ENCODE assay signal across 9 mouse cellular contexts in genomic region chr15:96170986-96171769, GRCm38 (mm10).
A peak's percentile ranks its signal among the peaks of the same experiment; 100 is the strongest.
DNase-seq lines count a peak whose midpoint lies in the region; ATAC-seq and TF ChIP-seq lines count a peak whose summit lies in the region.
"Had no signal": no experiment of that assay in that cellular context is flagged by ENCODE, and none has a peak within 500 bp of the region (broad histone marks: within the 10 kb centered on the region; RNA-seq: fewer than 3 reads in every experiment).

No protein-coding gene starts in this region.

- no peak for ATAC-seq in heart, embryonic 16.5 days (replicated peaks; ENCODE audit: extremely low read depth, insufficient read depth, low FRiP score)
- ATAC-seq in hindbrain, embryonic 12.5 days (ENCODE audit: low FRiP score): no peak
- peak; percentile 72; the same call in 1 of the 2 replicates for ATAC-seq in midbrain, postnatal 0 days (ENCODE audit: low FRiP score)

- TF ChIP-seq CTCF in midbrain, postnatal 0 days (IDR thresholded peaks at IDR 0.05): no peak

- peak overlapping the region; percentile 28 for H3K4me3 ChIP-seq in heart, embryonic 16.5 days (ENCODE audit: low read length)
- peak overlapping the region; percentile 19 for H3K4me3 ChIP-seq in hindbrain, embryonic 12.5 days
- H3K4me3 ChIP-seq in limb, embryonic 10.5 days: peak overlapping the region; percentile 43
- H3K4me3 ChIP-seq in midbrain, postnatal 0 days (ENCODE audit: low read depth, low read length): peak overlapping the region; percentile 33

- H3K27ac ChIP-seq in heart, embryonic 16.5 days (ENCODE audit: low read length): no peak overlapping the region
- H3K27ac ChIP-seq in hindbrain, embryonic 12.5 days: no peak overlapping the region
- no peak overlapping the region for H3K27ac ChIP-seq in limb, embryonic 10.5 days
- no peak overlapping the region for H3K27ac ChIP-seq in midbrain, postnatal 0 days (ENCODE audit: low read depth, low read length)

- peaks cover 2% of the 10 kb centered on the region; the same call in 1 of the 2 replicates for H3K4me1 ChIP-seq in heart, embryonic 16.5 days (ENCODE audit: control insufficient read depth, insufficient read depth, low read length)
- peaks cover 17% of the 10 kb centered on the region for H3K4me1 ChIP-seq in hindbrain, embryonic 12.5 days
- peaks cover 13% of the 10 kb centered on the region for H3K4me1 ChIP-seq in limb, embryonic 10.5 days
- 0 out of 2 replicates have a peak, but pooled peaks cover 3% of the 10 kb centered on the region for H3K4me1 ChIP-seq in midbrain, postnatal 0 days (ENCODE audit: insufficient read depth, low read length)

- H3K4me2 ChIP-seq in heart, embryonic 16.5 days (ENCODE audit: low read depth, low read length): peak overlapping the region; percentile 55
- peak overlapping the region; percentile 47 for H3K4me2 ChIP-seq in hindbrain, embryonic 12.5 days (replicated peaks)
- H3K4me2 ChIP-seq in midbrain, postnatal 0 days (ENCODE audit: low read depth, low read length, poor library complexity, severe bottlenecking): peak overlapping the region; percentile 53

- H3K36me3 ChIP-seq in heart, embryonic 16.5 days (ENCODE audit: control insufficient read depth, insufficient read depth): no peaks in the 10 kb centered on the region
- no peaks in the 10 kb centered on the region for H3K36me3 ChIP-seq in hindbrain, embryonic 12.5 days
- H3K36me3 ChIP-seq in limb, embryonic 10.5 days: no peaks in the 10 kb centered on the region
- no peaks in the 10 kb centered on the region for H3K36me3 ChIP-seq in midbrain, postnatal 0 days (ENCODE audit: insufficient read depth, low read length)
- H3K36me3 ChIP-seq: G1E had no signal

- H3K27me3 ChIP-seq in heart, embryonic 16.5 days (ENCODE audit: control insufficient read depth, insufficient read depth, low read length): no peaks in the 10 kb centered on the region
- peaks cover 9% of the 10 kb centered on the region; the same call in 1 of the 2 replicates for H3K27me3 ChIP-seq in hindbrain, embryonic 12.5 days
- H3K27me3 ChIP-seq in limb, embryonic 10.5 days (ENCODE audit: low read depth, poor library complexity, severe bottlenecking): peaks cover 25% of the 10 kb centered on the region
- no peaks in the 10 kb centered on the region for H3K27me3 ChIP-seq in midbrain, postnatal 0 days (ENCODE audit: insufficient read depth, low read length)

- H3K9me3 ChIP-seq in heart, embryonic 16.5 days (replicated peaks; ENCODE audit: control insufficient read depth, low read length): no peaks in the 10 kb centered on the region
- no peaks in the 10 kb centered on the region for H3K9me3 ChIP-seq in hindbrain, embryonic 12.5 days (replicated peaks)
- H3K9me3 ChIP-seq in limb, embryonic 10.5 days (replicated peaks): no peaks in the 10 kb centered on the region
- H3K9me3 ChIP-seq in midbrain, postnatal 0 days (ENCODE audit: low read length): no peaks in the 10 kb centered on the region

- no peak overlapping the region for H3K9ac ChIP-seq in heart, embryonic 16.5 days (ENCODE audit: low read length)
- no peak overlapping the region for H3K9ac ChIP-seq in hindbrain, embryonic 12.5 days
- peak overlapping the region; percentile 44 for H3K9ac ChIP-seq in midbrain, postnatal 0 days (replicated peaks; ENCODE audit: low read length, poor library complexity, severe bottlenecking)

- WGBS in heart, embryonic 16.5 days: 17% methylated on average over 22 of the region's 22 CpGs
- WGBS in hindbrain, embryonic 12.5 days: 15% methylated on average over 22 of the region's 22 CpGs
- 12% methylated on average over 22 of the region's 22 CpGs for WGBS in limb, embryonic 10.5 days
- WGBS in midbrain, postnatal 0 days: 15% methylated on average over 22 of the region's 22 CpGs

- no peak for DNase-seq in heart, postnatal 4 days
- DNase-seq in cerebellum, adult 9-10 months: peak; percentile 78
- DNase-seq in limb, embryonic 10.5 days (ENCODE audit: low spot score): no peak
- peak; percentile 91 for DNase-seq in midbrain, postnatal 0 days (ENCODE audit: low spot score)
- DNase-seq in adrenal gland, adult 2 months: no peak
- DNase-seq in thymus, postnatal 4 days: no peak

Comparison
In these comparisons a context has a peak if more than half of its experiments do, and no peak if none do; other contexts are left out.
1. DNase-seq: peak in cerebellum, adult 9-10 months (single experiment) and midbrain, postnatal 0 days (single experiment); none in heart, postnatal 4 days (single experiment), limb, embryonic 10.5 days (single experiment), adrenal gland, adult 2 months (single experiment) and thymus, postnatal 4 days (single experiment).
2. Peak in every context shown above with its lines, with median percentiles within 50 percentile points of each other: H3K4me2 ChIP-seq and H3K4me3 ChIP-seq.